Mouse (Mus musculus) kidney, postnatal 36 days (tissue): ENCODE data around the gene Lcat.
A peak's percentile ranks its signal among the peaks of the same experiment; 100 is the strongest.

Experiments
- DNase-seq, 2 experiments: peaks; one replicate each; pipeline ENCODE4 v3.0.0; 2021 to 2022; ENCODE audit warnings: mixed read lengths in 2 of 2

Gene Lcat

DNA sequence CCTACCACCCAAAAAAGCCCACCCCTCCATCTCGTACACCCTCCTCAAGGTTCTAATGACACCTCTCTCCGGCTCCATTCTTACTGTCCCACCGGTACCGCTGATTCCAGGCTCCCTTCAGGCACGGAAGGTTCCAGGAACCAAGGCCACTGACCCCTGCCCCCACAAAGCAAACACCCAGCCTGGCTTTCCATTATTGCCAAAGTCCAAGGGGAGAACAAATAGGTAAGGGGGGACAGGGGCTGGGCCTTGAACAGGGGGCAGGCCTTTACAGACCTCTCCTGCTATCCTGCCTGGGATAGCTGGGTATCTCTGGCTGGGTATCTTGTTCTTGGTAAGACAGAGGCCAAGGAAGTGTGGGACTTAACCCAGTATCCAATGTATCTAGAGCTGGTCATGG is 640 bp downstream of the Lcat start:
- DNase-seq = no peak

DNA sequence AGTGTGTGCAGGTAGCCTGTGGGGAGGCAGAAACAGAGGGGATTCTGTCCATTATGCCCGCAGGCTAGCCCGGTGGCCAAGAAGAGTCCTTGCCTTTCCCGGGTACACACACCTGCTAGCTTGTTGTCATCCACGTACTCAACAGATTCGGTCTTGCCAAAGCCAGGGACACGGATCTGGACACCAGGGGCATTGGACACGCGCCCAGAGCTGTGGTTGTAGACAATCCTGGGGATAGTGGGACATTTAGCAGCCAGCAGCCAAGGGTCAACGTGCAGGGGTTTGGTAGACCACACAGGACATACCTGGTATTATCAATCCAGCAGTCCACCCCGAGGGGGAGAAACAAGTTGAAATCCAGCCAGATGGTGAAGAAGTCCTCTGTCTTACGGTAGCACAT is 1.2 kb downstream of the Lcat start:
- DNase-seq = no peak

DNA sequence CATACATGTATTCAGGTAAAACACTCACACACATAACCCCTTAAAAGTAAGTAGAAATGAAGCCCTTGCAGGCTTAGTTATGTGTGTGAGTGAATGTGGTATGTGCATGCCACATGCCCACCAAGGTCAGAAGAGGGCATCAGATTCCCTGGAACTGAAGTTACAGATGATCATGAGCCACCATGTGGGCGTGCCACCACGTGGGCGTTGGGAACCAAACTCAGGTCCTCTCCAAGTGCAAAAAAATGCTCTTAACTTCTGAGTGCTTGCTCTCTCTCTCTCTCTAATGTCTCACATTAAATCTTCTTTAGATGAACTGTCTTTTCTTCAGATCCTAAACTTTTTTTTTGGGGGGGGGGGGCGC is 4.9 kb downstream of the Lcat start, which contains the start of gene Psmb10:
TSS of gene Psmb10 (minus strand) at position 139 of the 364 bp plus-strand sequence.
- peak; percentile 33 to 64 for DNase-seq

DNA sequence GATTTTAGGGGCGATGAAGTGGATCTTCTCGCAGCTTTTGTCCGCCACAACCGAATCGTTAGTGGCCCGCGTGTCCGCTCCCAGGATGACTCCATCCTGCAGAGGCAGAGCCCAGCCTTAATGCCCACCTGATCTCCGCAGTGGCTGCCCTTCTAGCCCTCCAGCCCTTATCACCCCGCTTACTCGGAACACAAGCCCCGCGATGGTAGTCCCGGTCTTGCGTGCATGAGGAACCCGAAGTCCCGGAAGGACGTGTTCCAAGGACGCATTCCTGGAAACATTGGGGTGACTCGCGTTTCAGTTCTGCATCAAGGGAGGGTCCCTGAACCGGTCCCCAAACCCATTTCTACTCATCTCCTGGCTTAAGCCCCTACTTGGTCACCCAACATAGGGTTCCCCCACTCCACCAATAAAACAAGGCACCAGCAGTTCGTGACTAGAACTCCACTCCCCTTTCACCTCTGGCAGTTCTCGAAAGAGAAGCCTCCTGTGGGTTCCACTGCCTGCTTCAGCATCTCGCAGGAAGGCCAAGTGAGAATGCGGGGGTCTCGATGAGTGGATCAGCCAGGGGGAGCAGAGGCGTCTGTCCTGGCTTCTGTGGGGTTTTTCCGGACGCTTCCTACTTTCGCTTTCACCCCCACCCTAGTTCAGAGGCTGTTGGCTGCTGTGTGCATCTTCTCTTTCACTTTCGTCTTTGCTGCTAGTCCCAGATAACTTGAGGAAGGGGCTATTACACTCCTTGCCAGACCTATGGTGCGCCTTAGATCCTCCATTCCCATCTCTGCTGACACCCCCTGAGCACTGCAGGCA is 5.5 kb downstream of the Lcat start:
- DNase-seq = peak; percentile 58 to 65

DNA sequence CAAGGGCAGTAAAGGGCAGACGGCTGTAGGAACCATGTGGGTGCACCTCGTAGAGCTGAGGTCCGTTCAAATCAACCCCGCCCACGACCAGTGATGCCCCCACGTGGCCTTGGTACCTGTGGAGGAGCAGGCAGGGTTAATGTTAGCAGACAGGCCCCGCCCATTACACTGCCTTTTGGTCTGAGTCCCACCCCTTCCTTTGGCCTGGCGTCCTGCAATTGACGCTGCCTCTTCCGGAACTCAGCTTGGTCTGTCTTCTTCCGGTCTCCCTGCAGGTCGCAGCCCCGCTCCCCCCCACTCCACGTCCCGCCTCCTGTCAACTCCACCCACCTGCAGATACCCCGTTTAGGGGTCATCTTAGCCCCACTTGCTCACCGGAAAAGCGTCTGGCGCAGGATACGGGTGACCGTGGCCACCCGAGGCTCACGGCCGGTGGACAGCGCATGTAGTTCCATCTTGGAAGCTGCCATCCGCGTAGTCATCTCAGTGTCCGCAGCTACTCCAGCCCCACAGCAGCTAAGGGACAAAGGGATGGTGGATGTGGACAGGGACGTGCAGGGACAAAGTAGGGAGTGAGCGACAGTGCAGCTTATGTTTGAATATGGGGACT is 6.2 kb downstream of the Lcat start:
- peak; percentile 95 to 96 for DNase-seq

DNA sequence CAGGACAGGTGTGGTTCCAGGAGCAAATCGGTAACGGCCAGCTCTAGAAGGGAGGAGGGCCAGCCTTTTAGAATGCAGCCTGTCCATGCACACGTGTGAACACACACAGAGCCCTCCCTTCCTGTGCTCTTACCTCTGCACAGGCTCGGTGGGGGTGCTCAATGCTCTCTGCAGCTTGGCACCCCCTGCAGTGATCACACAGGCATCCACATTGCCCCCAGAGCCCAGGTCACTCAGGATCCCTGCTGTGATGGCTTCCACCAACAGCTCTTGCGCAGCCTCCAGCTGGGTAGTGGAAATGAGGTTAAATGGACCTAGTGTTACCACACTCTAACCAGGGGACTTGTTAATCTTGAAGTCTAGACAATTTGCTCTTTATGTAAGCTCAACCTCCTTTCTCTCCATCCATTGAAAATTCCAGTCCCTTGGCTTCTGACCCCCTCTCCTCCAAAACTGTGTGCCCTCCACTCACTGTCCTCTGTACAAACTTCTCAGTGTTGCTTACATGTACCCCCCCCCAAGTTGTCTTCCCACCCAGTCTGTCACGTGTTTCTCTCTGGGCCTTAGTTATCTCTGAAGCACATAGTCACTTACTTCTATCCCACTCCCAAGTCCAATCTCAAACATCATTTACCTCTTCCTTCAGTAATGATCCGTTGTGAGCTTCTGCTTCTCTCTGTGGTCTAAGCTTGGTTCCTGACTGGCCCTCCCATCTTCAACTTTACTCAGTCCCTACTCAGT is 7.1 kb downstream of the Lcat start:
- DNase-seq = no peak

DNA sequence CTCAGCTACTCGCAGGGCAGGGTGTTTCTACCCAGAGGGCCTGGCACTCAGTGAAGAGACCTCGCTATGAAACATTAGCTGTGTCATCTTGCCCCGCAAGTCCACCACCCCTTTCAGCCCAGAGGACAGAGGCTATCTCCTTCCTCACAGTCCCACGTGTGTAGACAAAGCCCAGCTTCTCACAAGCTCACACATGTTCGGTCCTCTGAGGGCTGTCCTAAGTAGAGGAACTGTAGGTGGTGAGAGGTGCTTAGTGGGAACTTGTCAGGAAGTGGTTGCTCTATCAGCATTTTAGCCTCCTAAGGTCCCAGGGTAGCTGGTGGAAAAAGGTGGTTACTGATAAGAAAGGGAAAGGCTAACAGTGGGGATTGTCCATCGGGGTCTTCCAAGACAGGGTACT is 8.1 kb downstream of the Lcat start:
- DNase-seq = no peak

DNA sequence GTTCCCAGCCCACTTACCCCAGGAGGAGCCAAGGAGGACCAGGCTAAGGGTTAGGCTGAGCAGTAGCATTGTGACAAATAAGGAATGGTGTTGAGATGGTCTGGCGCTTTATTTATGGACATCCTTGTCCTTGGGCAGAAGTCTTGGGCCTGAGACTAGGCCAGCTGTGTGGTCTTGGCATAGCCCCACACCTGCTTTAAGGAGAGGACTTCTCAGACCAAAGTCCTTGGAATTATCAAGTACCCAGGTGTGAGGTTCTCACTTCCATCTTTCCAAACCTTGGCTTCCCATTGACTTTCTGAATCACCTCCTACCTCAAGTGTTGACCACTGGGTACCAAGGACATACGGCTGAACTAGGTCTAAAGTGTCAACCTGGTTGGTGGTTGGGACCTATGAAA is 9.4 kb downstream of the Lcat start, which contains the start of gene Ctrl:
TSS of gene Ctrl (minus strand) at position 101 of the 400 bp plus-strand sequence.
- no peak for DNase-seq

DNA sequence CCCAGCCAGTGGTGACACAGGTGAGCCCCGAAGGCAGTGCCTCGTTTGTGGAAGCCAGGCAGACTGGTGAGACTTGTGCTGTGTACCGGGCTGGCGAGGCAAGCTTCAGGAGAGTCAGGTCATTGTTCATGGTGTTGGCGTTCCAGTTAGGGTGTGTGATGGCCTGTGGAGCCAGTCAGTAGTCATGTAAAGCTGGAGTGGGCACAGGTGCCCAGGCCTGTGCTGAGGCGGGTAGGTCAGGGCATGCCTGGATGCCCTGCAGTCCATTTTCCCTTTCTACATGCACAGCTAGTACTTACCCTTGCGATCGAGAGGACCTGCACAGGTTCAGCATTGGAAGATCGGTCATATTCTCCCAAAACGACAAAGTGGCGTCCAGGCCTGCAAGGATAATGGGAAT is 10.7 kb downstream of the Lcat start:
- no peak for DNase-seq

DNA sequence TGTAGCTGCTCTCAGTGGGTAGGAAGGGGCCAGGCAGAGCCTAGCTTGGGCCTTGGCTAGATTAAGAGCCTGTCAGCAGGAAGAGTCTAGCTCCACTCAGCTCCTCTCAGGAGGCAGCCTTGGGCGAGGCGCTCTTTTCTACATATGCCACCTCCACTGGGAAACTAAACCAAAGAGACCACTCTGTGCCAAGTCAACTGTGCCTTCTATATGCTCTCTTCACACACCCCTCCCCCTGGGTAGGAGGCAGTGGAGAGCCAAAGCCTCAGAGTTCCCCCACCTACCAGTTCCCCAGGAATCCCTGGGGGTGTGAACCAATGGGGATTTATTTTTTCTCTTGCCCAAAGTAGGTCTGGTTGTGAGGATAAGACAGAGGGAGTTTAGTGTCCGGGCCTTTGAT is 11.9 kb downstream of the Lcat start:
- no peak for DNase-seq

DNA sequence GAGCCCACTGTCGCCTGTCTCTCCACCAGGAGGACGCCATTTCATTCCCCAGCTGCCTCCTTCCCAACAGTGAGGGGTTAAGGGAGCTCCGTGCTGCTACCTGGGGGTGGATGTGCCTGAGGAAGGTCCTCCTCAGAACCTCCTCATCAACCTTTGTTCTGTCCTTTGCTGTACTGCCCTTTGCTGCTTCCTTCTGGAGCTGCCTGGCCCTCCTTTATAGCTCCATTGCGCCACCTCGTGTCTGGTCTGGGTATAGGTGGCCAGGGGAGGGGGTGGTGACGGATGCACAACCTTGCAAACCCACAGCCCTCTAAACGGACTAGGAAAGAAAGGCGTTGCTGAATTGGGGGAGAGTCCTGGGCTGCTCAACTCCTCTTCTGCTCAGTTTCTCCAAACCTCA is 12.6 kb downstream of the Lcat start:
- peak; percentile 70 to 90 for DNase-seq

DNA sequence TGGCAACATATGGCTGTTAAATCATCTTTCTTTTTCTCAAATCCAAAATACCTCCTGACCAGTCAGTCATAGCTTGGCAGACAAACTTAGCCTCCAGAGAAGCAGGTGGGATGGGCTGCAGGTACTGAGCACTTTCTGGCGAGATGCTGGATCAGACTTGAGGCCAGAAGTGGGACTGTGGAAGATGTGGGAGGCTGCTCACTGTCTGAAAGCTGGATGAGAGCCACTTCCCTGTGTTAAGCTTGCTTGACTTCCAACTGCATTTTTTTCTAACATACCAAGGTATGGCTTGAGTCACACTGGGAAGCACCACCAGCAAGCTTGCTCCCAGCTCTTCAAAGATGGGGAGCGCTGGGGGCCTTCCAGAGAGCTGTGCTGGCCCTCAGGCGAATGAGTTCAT is 18.1 kb downstream of the Lcat start:
- DNase-seq = no peak

DNA sequence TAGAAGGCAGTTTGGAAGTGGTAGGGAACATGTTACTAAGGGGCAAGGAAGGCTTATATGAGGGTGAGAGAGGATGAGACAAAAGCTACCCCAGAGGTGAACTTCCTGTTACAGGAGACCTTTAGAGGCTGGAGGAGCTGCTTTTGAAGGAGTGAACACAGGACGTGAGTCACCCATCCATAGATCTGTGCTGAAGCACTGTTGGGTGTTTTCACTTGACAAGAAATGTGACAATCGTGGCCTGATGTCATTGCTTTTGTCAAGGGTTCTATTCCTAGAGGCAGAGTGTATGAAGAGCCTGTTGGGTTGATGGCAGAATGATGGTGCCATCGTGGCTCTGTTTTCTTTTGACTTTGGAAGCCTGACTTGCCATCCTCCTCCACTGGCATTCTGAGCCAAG is 23.8 kb downstream of the Lcat start:
- no peak for DNase-seq

DNA sequence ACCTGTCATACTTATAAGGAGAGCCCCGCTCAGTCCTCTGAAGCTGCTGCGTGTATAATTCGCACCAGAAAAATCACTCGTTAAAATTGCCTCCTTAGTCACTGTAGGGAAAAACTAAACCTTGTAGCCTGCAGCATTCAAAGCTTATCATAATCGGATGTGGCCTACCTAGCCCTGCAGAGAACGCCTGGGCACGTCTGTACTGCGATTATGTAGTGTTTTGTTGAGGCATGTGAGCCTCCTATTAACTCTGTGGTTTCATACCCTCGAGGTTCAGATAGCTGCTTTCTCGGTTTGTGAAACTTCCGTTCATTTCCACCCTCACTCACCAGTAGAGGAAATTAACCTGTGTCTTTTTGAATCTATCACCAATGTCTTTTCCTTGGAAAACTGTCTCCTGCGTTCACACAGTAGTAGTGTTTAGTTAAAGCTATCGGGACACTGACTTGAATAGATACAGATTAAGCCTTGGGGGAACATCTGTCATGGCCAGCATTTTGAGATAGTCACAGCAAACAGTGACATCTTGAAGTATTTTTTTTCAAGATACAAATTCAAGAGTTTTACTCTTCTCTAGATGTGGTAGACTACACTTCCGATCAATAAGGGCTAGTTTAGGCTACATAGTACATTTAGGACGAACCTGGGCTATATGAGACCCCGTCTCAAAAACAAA is 42.1 kb downstream of the Lcat start:
- DNase-seq = no peak

DNA sequence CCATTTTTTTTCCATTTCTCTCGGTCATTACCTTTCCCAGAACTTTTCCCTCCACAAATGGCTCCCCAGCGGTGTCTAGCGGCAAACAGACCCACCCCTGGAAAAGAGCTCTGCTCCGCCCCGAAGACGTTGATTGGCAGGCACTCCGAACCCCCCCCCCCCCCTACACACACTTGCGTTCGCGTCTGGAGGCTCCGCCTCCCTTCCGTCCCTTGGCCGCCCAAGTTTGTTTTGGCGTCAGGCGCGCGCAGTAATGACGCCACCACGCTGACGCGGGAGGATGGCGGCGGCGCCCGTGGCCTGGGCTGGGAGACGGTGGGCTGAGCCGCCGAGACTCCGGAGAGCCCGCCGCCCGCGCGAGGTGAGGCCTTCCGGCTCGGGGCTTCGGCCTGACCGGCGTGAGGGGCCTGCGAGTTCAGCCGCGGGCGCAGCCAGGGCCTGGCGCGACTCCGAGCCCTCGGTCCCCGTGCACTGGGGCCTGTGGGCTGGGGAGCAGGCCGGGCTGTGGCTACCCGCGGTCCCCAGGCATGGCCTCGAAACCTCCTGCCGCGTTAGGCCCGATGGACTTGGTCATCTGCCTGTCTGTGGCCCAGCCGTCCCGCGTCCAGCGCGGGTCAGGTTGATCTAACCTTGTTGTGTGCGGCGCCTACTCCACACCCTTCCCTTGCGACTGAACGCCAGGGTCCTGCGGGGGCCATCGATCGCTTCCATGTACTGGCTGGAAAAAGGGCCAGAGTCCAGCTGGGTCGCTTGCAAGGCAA is 42.8 kb downstream of the Lcat start, which contains the start of gene Pskh1:
TSS of gene Pskh1 (plus strand) at position 262 of the 761 bp plus-strand sequence.
- peak; percentile 93 to 96 for DNase-seq

DNA sequence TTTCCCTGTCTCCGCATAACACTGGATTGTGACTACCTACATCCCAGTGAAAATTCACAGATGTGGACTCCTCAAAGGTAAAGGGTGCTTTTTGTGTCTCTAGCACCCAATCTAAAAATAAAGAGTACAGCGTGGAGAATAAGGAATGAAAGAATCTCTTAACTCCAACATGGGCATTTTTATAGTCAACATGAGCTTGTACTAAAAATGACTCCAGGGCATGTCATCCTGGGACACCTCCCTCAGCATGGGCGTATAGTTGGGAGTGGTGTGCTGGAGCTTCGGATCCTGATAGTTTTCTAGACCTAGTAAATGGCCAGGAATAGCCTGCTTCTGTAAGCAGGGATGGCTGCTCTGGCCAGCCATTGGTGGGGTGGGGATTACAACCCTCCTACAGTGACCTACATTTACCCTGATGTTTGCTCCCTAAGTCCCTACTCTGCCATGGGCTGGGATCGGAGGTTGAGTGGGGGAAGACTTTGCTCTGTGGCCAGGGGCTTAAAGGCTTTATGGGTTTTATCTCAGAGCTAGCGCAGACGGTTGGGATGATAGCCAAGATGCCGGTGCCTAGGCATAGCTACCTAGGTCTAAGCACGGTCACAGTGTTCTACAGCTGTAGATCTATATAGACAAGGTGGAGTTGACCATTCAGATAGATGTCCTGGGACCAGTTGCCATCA is 45.2 kb downstream of the Lcat start:
- DNase-seq = no peak

DNA sequence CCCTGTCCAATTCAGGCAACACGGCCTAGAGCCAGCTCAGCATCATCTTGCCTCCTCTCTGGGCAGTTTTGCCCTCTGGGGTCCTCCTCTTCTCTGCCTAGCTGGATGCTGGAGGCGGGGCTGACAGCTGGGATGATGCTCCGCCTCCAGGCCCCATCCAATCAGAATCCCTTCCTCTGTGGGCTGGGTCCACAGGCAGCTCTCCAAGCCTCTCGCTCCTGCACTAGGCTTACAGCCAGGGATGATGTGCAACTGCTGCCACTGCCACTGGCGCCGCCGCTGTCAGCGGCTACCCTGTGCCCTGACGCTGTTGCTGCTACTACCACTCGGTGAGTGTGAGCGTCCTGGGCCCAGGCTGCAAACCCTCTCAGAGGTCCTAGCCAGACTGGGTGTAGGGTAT is 49.8 kb downstream of the Lcat start, which contains the start of gene Nrn1l:
TSS of gene Nrn1l (plus strand) at position 229 of the 400 bp plus-strand sequence.
- DNase-seq = peak; percentile 77 to 86

DNA sequence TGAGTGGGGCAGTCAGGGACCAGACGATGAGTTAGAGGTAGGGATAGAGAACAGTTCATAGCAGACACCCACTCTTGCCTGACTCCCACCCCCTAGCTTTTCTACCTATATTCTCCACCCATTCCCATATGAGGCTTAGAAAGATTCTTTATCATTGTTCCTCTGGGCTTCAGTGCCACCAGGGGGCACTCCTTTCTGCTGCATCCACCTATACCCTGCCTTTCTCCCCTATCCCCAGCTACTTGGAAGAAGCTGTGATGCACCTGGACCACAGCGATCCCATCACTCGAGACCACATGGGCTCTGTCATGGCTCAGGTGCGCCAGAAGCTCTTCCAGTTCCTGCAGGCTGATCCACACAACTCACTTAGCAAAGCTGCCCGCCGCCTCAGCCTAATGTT is 50.8 kb downstream of the Lcat start:
- DNase-seq = peak; percentile 18 to 67

DNA sequence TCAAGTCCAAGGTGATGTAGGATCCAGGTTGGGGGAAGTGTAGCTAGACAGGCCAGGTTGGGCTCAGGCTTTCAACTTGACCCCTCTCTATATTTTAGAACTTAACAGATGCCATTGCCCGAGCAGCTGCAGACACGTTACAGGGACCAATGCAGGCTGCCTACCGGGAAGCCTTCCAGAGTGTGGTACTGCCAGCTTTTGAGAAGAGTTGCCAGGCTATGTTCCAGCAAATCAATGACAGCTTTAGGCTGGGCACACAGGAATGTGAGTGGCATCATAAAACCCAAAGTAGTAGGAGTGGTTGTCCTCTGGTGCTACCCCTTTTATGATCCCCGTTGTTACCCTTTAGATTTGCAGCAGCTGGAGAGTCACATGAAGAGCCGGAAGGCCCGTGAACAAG is 52.3 kb downstream of the Lcat start:
- no peak for DNase-seq

DNA sequence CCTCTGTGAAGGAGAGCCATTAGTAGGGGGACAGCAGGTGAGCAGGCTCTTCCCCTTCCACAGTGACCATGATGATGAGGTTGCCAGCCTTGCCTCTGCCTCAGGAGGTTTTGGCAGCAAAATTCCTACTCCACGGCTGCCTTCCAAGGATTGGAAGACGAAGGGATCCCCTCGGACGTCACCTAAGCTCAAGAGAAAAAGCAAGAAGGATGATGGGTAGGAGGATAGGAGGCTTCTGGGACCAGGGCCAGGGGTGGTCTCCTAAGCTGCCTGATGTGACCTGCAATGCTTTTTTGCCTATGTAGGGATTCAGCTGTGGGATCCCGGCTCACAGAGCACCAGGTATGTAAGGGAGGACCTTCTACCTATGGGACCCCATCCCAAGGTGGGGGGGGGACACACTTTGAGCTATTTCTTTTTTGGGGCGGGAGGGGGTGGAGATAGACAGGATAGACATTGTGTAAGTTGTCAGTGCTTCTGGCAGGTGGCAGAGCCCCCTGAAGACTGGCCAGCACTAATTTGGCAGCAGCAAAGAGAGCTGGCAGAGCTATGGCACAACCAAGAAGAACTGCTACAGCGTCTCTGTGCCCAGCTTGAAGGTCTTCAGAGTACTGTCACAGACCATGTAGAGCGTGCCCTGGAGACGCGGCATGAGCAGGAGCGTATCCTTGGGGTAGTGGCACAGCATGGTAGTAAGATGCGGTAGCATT is 53.3 kb downstream of the Lcat start:
- DNase-seq = no peak
